Mouse (Mus musculus) stomach, embryonic 16.5 days (tissue): ENCODE data around the gene Dhx58. TPM values are rescaled to one million over a fixed set of nuclear protein-coding genes. Genes with fewer than 3 reads are reported as not detected.
A peak's percentile ranks its signal among the peaks of the same experiment; 100 is the strongest.

Experiments used
- ATAC-seq: fragments of 200-750 bp; cut with Nextera tagmentation; 2 replicates; pipeline ENCODE4 v1.8.0; 2017; ENCODE audit warnings: moderate number of reproducible peaks, moderate TSS enrichment; ENCODE audit not compliant: insufficient read depth, low FRiP score
- H3K27ac ChIP-seq: fragments of 300-500 bp; sonication (generic); 2 replicates; pipeline ENCODE4 v1.5.1; 2014; ENCODE audit warnings: low read length
- H3K27me3 ChIP-seq: fragments of 300-500 bp; sonication (generic); 2 replicates; pipeline ENCODE4 v1.6.1; 2014; ENCODE audit warnings: low read length, control low read depth, mixed read lengths; ENCODE audit not compliant: control insufficient read depth, insufficient read depth
- H3K36me3 ChIP-seq: fragments of 300-500 bp; sonication (generic); 2 replicates; pipeline ENCODE4 v1.6.1; 2014; ENCODE audit warnings: low read length; ENCODE audit not compliant: control insufficient read depth, insufficient read depth
- H3K4me1 ChIP-seq: fragments of 300-500 bp; sonication (generic); 2 replicates; pipeline ENCODE4 v1.6.1; 2014; ENCODE audit warnings: low read length, control low read depth, mixed read lengths; ENCODE audit not compliant: control insufficient read depth, insufficient read depth
- H3K4me2 ChIP-seq: fragments of 300-500 bp; sonication (generic); 2 replicates; pipeline ENCODE4 v1.6.1; 2014; ENCODE audit warnings: low read depth, low read length, mixed read lengths
- H3K4me3 ChIP-seq: fragments of 300-500 bp; sonication (generic); replicated peaks from 2 replicates; pipeline ENCODE4 v1.5.1; 2014; ENCODE audit warnings: mild to moderate bottlenecking, low read length
- H3K9ac ChIP-seq: fragments of 300-500 bp; sonication (generic); 2 replicates; pipeline ENCODE4 v1.6.1; 2014; ENCODE audit warnings: low read length
- H3K9me3 ChIP-seq: fragments of 300-500 bp; sonication (generic); replicated peaks from 2 replicates; pipeline ENCODE4 v1.6.1; 2016; ENCODE audit warnings: low read length, control low read depth; ENCODE audit not compliant: control insufficient read depth
- WGBS: fragments of 180-500 bp; shearing (Covaris S2); extraction: QIAGEN DNeasy Blood & Tissue Kit; methylation state at CpG from one replicate; pipeline ENCODE4 v1.1.7; 2014; 5-methylcytosine and 5-hydroxymethylcytosine counted together
- polyA plus RNA-seq: library from polyadenylated mRNA; unstranded; fragments of >200 nt; fragmentation: Nextera tagmentation; extraction: Ambion mirVana; gene quantifications from 2 replicates; pipeline ENCODE4 v1.2.1, GENCODE M21; 2015

Dhx58 gene
- polyA plus RNA-seq, 1 experiment from 2014 or later, result 2.8 TPM

GRCm38 (mm10) chr11:100710977-100711376, 6.9 kb upstream of the Dhx58 start:
- peaks cover 23% of the 10 kb centered on the region for H3K36me3 ChIP-seq
- H3K4me2 ChIP-seq, result peak overlapping the region; percentile 83
- 72% methylated on average over 4 of the region's 4 CpGs for WGBS
- peak overlapping the region; percentile 99; the same call in 1 of the 2 replicates for H3K9ac ChIP-seq
- no peaks in the 10 kb centered on the region for H3K9me3 ChIP-seq
- H3K4me1 ChIP-seq, result peaks cover 30% of the 10 kb centered on the region
- H3K4me3 ChIP-seq, result no peak overlapping the region; the same call in 1 of the 2 replicates
- H3K27ac ChIP-seq, result no peak overlapping the region; the same call in 1 of the 2 replicates
- no peaks in the 10 kb centered on the region for H3K27me3 ChIP-seq
- ATAC-seq, result no peak

DNA sequence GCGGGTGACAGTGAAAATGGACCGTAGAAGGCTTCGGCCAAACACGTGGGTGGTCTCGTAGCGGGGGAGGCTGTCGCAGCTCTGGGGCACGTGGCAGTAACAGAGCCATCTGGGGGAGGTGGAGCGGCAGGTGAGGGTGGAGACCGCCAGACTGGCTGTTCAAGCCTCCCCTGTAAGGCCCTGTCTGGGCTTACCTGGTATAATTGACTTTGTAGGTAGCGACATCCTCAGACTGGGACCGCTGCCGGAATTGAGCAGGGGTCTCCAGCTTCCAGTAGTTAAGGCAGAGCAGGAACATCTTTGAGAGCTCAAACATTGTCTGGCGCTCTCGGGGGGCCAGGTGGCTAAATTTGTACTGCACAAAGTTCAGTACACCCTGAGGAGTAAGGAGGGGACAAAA, 6.5 kb upstream of the Dhx58 start:
- H3K9ac ChIP-seq, result no peak overlapping the region

DNA sequence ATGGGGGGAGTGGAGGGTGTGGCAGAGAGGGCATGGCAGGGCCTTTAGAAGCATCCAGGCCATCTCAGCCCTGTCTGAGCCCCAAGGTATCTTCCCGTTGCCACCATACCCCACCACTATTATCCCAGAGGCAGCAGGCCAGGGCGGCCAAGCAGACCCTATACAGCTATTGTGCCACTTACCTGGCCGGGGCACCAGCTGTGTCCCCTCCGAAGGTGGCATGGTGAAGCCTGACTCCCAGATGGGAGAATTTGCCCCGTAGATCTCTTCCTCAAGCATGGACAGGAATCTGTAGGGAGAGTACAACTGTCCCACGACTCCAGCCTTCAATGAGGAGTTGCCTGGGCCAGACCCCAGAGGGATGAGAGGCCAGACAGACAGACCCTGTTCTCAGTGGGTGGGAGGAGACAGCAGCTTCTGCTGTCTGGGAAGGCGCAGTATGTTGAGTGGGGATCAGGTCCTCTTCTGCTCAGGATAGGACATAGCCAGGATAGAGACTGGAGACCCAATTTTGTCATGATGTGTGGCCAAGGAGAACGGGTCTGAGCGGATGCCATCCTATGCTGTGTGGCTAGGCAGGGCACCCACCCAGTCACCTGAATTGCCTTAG, 5.2 kb upstream of the Dhx58 start:
- Histone ChIP-seq H3K4me2 (no peak overlapping the region), H3K36me3 (peaks cover 26% of the 10 kb centered on the region)

More for the DNA sequence above, 6.5 kb upstream of the Dhx58 start:
- Histone ChIP-seq H3K4me2 (0 out of 2 replicates have a peak overlapping the region, but pooled peaks have one; percentile 83), H3K4me3 (no peak overlapping the region), H3K9me3 (no peaks in the 10 kb centered on the region), H3K36me3 (peaks cover 26% of the 10 kb centered on the region), H3K27me3 (no peaks in the 10 kb centered on the region), H3K4me1 (peaks cover 30% of the 10 kb centered on the region), H3K27ac (no peak overlapping the region)
- 88% methylated on average over 15 of the region's 15 CpGs for WGBS
- no peak for ATAC-seq

GRCm38 (mm10) chr11:100705095-100705747, 1.1 kb upstream of the Dhx58 start:
- Histone ChIP-seq H3K9ac (no peak overlapping the region), H3K4me2 (no peak overlapping the region), H3K27me3 (no peaks in the 10 kb centered on the region), H3K4me3 (no peak overlapping the region), H3K9me3 (no peaks in the 10 kb centered on the region), H3K36me3 (peaks cover 24% of the 10 kb centered on the region), H3K4me1 (peaks cover 6% of the 10 kb centered on the region; the same call in 1 of the 2 replicates), H3K27ac (no peak overlapping the region)
- 90% methylated on average over 23 of the region's 23 CpGs for WGBS
- no peak for ATAC-seq

More for the DNA sequence above, 5.2 kb upstream of the Dhx58 start:
- H3K4me1 ChIP-seq, result peaks cover 27% of the 10 kb centered on the region
- 95% methylated on average over 9 of the region's 9 CpGs for WGBS
- ATAC-seq, result no peak
- no peaks in the 10 kb centered on the region for H3K27me3 ChIP-seq
- no peak overlapping the region for H3K4me3 ChIP-seq
- H3K9ac ChIP-seq, result no peak overlapping the region
- no peaks in the 10 kb centered on the region for H3K9me3 ChIP-seq
- H3K27ac ChIP-seq, result no peak overlapping the region

- Histone ChIP-seq H3K36me3 (peaks cover 6% of the 10 kb centered on the region; the same call in 1 of the 2 replicates), H3K9ac (no peak overlapping the region), H3K27ac (no peak overlapping the region), H3K4me1 (peaks cover 6% of the 10 kb centered on the region; the same call in 1 of the 2 replicates), H3K9me3 (no peaks in the 10 kb centered on the region), H3K4me3 (no peak overlapping the region), H3K4me2 (no peak overlapping the region), H3K27me3 (no peaks in the 10 kb centered on the region)
- 64% methylated on average over 11 of the region's 11 CpGs for WGBS
- ATAC-seq, result no peak
These were observed 705 bp downstream of the Dhx58 start for GRCm38 (mm10) chr11:100703366-100703765.

- no peaks in the 10 kb centered on the region for H3K9me3 ChIP-seq
- H3K9ac ChIP-seq, result 0 out of 2 replicates have a peak overlapping the region, but pooled peaks have one; percentile 51
- no peaks in the 10 kb centered on the region for H3K27me3 ChIP-seq
- peak overlapping the region; percentile 35 for H3K4me3 ChIP-seq
- peak overlapping the region; percentile 52 for H3K4me2 ChIP-seq
- ATAC-seq, result no peak; the same call in 1 of the 2 replicates
- H3K27ac ChIP-seq, result no peak overlapping the region
- H3K36me3 ChIP-seq, result peaks cover 4% of the 10 kb centered on the region; the same call in 1 of the 2 replicates
- peaks cover 6% of the 10 kb centered on the region; the same call in 1 of the 2 replicates for H3K4me1 ChIP-seq
- WGBS, result 50% methylated on average over 7 of the region's 7 CpGs
These were observed 1.2 kb downstream of the Dhx58 start for GRCm38 (mm10) chr11:100702906-100703305.

DNA sequence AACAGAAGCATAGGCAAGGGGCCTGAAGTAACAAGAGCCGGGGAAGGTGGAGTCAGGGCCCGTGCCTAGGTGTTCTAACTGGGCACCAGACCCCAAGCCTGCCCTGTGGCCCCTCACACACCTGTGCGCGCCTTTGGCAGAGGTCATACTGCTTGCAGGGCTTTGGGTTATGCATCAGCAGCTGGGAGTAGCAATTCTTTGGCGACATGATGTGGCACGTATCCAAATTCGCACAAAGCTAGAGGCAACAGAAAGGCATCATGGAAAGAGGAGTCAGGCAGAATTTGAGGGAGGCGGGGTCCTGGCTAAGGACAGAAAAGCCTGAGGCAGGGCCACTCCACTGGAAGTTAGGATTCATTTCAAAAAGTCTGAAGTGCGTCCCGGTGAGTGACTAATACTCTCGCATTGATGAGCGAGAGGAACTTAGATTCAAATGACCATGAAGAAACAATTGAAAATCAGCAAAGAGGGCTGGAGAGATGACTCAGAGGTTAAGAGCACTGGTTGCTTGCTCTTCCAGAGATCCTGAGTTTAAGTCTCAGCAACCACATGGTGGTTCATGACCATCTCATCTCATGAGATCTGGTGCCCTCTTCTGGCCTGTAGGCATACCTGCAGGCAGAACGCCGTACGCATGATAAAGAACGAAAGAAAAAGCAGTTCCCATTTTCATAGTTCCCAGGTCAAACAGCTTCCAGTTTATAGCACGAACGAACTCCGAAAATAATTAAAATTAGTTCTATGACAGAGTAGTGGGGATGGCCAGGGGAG, 1.8 kb downstream of the Dhx58 start:
- 36% methylated on average over 19 of the region's 19 CpGs for WGBS
- Histone ChIP-seq H3K27ac (no peak overlapping the region), H3K4me1 (peaks cover 6% of the 10 kb centered on the region; the same call in 1 of the 2 replicates), H3K27me3 (no peaks in the 10 kb centered on the region), H3K36me3 (peaks cover 4% of the 10 kb centered on the region; the same call in 1 of the 2 replicates), H3K4me2 (peak overlapping the region; percentile 52), H3K4me3 (peak overlapping the region; percentile 35), H3K9me3 (no peaks in the 10 kb centered on the region), H3K9ac (0 out of 2 replicates have a peak overlapping the region, but pooled peaks have one; percentile 51)
- ATAC-seq, result peak; percentile 35; the same call in 1 of the 2 replicates

DNA sequence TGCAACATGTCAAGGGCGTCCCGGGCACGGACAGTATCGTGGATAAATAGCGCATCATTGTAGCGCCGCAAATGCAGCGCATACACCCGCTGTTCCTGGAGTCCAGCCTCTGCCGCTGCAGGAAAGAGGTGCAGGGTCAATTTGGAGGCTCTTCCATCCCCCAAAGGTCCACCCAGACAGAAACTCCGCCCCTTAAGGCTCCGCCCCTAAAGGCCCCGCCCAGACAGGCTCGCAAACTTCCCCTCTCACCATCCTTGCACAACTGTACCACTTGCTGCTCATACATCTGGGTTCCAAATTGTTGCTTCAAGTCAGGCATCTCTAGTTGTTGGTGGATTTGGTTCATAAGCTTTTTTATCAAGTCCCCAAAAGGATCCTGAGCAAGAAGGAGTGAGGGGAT, 2.8 kb downstream of the Dhx58 start:
- Histone ChIP-seq H3K9me3 (no peaks in the 10 kb centered on the region), H3K4me3 (peak overlapping the region; percentile 29), H3K9ac (peak overlapping the region; percentile 34; the same call in 1 of the 2 replicates), H3K27ac (no peak overlapping the region), H3K4me2 (peak overlapping the region; percentile 42), H3K36me3 (peaks cover 4% of the 10 kb centered on the region; the same call in 1 of the 2 replicates), H3K4me1 (peaks cover 6% of the 10 kb centered on the region; the same call in 1 of the 2 replicates), H3K27me3 (no peaks in the 10 kb centered on the region)
- ATAC-seq, result no peak
- 6% methylated on average over 14 of the region's 14 CpGs for whole genome bisulfite sequencing
